ENCODE assay signal across 8 mouse cellular contexts in the genomic region with DNA sequence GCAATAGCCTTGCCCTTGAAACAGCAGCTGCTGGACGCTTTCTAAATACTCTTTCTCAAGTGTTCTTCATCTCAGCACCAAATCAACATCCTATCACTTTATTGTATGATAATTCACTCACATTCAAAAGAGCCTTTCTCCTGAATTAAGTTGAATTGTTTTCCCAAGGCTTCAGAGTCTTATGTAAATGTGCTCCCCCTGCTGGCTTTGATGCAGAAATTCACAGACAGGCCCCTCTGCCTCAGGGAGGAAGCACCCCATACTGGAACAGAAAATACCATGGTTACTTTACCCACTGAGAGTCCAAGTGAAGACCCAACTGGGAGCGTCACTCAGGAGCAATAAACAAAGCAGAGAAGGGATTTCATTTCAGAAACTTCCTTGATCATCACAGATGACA. TPM values are rescaled to one million over a fixed set of nuclear protein-coding genes. Genes with fewer than 3 reads are reported as not detected.
DNase-seq lines count a peak whose midpoint lies in the region; ATAC-seq and TF ChIP-seq lines count a peak whose summit lies in the region.

No protein-coding gene starts in this region.

- no peak overlapping the region for H3K4me2 ChIP-seq in liver, embryonic 12.5 days

- H3K79me2 ChIP-seq in liver, adult 2 months (ENCODE audit: control insufficient read depth, insufficient read depth, low read length) = 0 out of 2 replicates have a peak, but pooled peaks cover 2% of the 10 kb centered on the region

- WGBS in liver, adult 2 months = 71% methylated on average over 2 of the region's 2 CpGs
- 40% methylated on average over 2 of the region's 2 CpGs for WGBS in liver, embryonic 12.5 days (ENCODE audit: insufficient replicate concordance)

- no peak overlapping the region for H3K4me3 ChIP-seq in liver, adult 2 months (ENCODE audit: insufficient read depth, low read depth, low read length)
- no peak overlapping the region for H3K4me3 ChIP-seq in liver, embryonic 12.5 days

- peak; percentile 46; the same call in 1 of the 2 replicates for TF ChIP-seq CTCF in liver, adult 2 months (IDR thresholded peaks at IDR 0.05; ENCODE audit: low read depth, low read length)
- peak; percentile 72 for TF ChIP-seq CTCF in Patski (IDR thresholded peaks at IDR 0.05)

- no peak overlapping the region for H3K9ac ChIP-seq in liver, adult 2 months (ENCODE audit: low read depth, low read length)
- no peak overlapping the region for H3K9ac ChIP-seq in liver, embryonic 12.5 days

- no peak for TF ChIP-seq POLR2A in liver, adult 2 months (IDR thresholded peaks at IDR 0.05; ENCODE audit: extremely low read depth, insufficient read depth, low read length)

- no peak overlapping the region for H3K27ac ChIP-seq in liver, adult 2 months (replicated peaks; ENCODE audit: insufficient read depth, low read depth, low read length)
- H3K27ac ChIP-seq in liver, embryonic 12.5 days = no peak overlapping the region

- peak; percentile 89 for ATAC-seq in frontal cortex, adult (ENCODE audit: low TSS enrichment)
- no peak for ATAC-seq in liver, embryonic 12.5 days
- no peak for ATAC-seq in Patski

- no peaks in the 10 kb centered on the region for H3K9me3 ChIP-seq in liver, embryonic 12.5 days (replicated peaks)

- peaks cover 7% of the 10 kb centered on the region; the same call in 1 of the 2 replicates for H3K4me1 ChIP-seq in liver, adult 2 months (ENCODE audit: control insufficient read depth, insufficient read depth, low read length)
- H3K4me1 ChIP-seq in liver, embryonic 12.5 days = no peaks in the 10 kb centered on the region

- DNase-seq in frontal cortex, postnatal 10 days (ENCODE audit: low spot score in 2 of 2) = no peak
- DNase-seq in liver, adult 2 months (ENCODE audit: extremely low read depth, low read depth, low spot score) = peak; percentile 23
- DNase-seq in Patski (ENCODE audit: low read depth, low spot score) = no peak
- DNase-seq in embryo, embryonic 11.5 days (ENCODE audit: low read depth, low spot score) = peak; percentile 23
- DNase-seq in lung, postnatal 36 days = peak; percentile 54
- no peak for DNase-seq in testis, postnatal 14 days (ENCODE audit: low spot score)

- POLR2A ChIA-PET in Patski (lab: Charles Lee) = no interaction called here

- in situ Hi-C loops in Patski (cut with MboI; ENCODE audit: low pct_unique_long_range_greater_than_20kb) = no loop called here

- no peaks in the 10 kb centered on the region for H3K27me3 ChIP-seq in liver, adult 2 months (ENCODE audit: control insufficient read depth, insufficient read depth, low read length)
- H3K27me3 ChIP-seq in liver, embryonic 12.5 days (replicated peaks) = no peaks in the 10 kb centered on the region
- no peaks in the 10 kb centered on the region for H3K27me3 ChIP-seq in Patski

- CTCF ChIA-PET in Patski (lab: Charles Lee) = no interaction called here

- peaks cover 24% of the 10 kb centered on the region for H3K36me3 ChIP-seq in liver, adult 2 months (ENCODE audit: control insufficient read depth, insufficient read depth, low read length)
- H3K36me3 ChIP-seq in liver, embryonic 12.5 days = peaks cover 19% of the 10 kb centered on the region

RNA-seq across cellular contexts. Expression of gene Pex16, which starts 43.6 kb away (rescaled TPM):
- 95.5 and 97.7 TPM in 2 replicates for total RNA-seq in liver, adult 2 months (2014; rRNA removed)
- polyA plus RNA-seq in liver, adult 2 months (2012; rRNA removed) = 164 and 196 TPM in 2 replicates
- 20.1 and 21.2 TPM in 2 replicates for polyA plus RNA-seq in liver, embryonic 12.5 days (2016; fragmentation: Nextera tagmentation; extraction: Ambion mirVana)
- polyA plus RNA-seq in Patski (2021) = 21.4 TPM

RNA-seq across cellular contexts. Expression of gene Large2, which starts 43.8 kb away (rescaled TPM):
- 0.37 and 0.74 TPM in 2 replicates for total RNA-seq in liver, adult 2 months (2014; rRNA removed)
- polyA plus RNA-seq in liver, adult 2 months (2012; rRNA removed) = 0.88 and 1.7 TPM in 2 replicates
- polyA plus RNA-seq in liver, embryonic 12.5 days (2016; fragmentation: Nextera tagmentation; extraction: Ambion mirVana) = 1.8 and 2.0 TPM in 2 replicates
- polyA plus RNA-seq in Patski (2021) = 0.55 TPM

RNA-seq across cellular contexts. Expression of gene 1700029I15Rik, which starts 51.5 kb away (rescaled TPM):
- 1.3 and 2.0 TPM in 2 replicates for total RNA-seq in liver, adult 2 months (2014; rRNA removed)
- polyA plus RNA-seq in liver, adult 2 months (2012; rRNA removed) = 3.3 and 5.6 TPM in 2 replicates
- polyA plus RNA-seq in liver, embryonic 12.5 days (2016; fragmentation: Nextera tagmentation; extraction: Ambion mirVana) = 1.1 and 1.4 TPM in 2 replicates
- 2.8 TPM for polyA plus RNA-seq in Patski (2021)

Comparison
In these comparisons a context has a peak if more than half of its experiments do, and no peak if none do; other contexts are left out.
1. DNase-seq: peak in liver, adult 2 months (single experiment), embryo, embryonic 11.5 days (single experiment) and lung, postnatal 36 days (single experiment); none in frontal cortex, postnatal 10 days (0 of 2), Patski (single experiment) and testis, postnatal 14 days (single experiment).